8 mouse cellular contexts compared by ENCODE assay signal in genomic region chr11:115775821-115776665, GRCm38 (mm10). TPM values are rescaled to one million over a fixed set of nuclear protein-coding genes. Genes with fewer than 3 reads are reported as not detected.
DNase-seq lines count a peak whose midpoint lies in the region; ATAC-seq and TF ChIP-seq lines count a peak whose summit lies in the region.

No protein-coding gene starts in this region.

- H3K9me3 ChIP-seq in liver, embryonic 11.5 days (ENCODE audit: control insufficient read depth, low read length): no peaks in the 10 kb centered on the region
- H3K9me3 ChIP-seq in embryonic facial prominence, embryonic 15.5 days (replicated peaks): no peaks in the 10 kb centered on the region
- H3K9me3 ChIP-seq in hindbrain, embryonic 13.5 days: no peaks in the 10 kb centered on the region

- no peak overlapping the region for H3K27ac ChIP-seq in liver, adult 2 months (replicated peaks; ENCODE audit: insufficient read depth, low read depth, low read length)
- H3K27ac ChIP-seq in liver, embryonic 11.5 days (ENCODE audit: low read depth, low read length): no peak overlapping the region
- H3K27ac ChIP-seq in embryonic facial prominence, embryonic 15.5 days (replicated peaks): peak overlapping the region; percentile 75
- peak overlapping the region; percentile 35; the same call in 1 of the 2 replicates for H3K27ac ChIP-seq in hindbrain, embryonic 13.5 days

- no peaks in the 10 kb centered on the region for H3K27me3 ChIP-seq in liver, adult 2 months (ENCODE audit: control insufficient read depth, insufficient read depth, low read length)
- no peaks in the 10 kb centered on the region for H3K27me3 ChIP-seq in liver, embryonic 11.5 days (replicated peaks; ENCODE audit: control insufficient read depth, insufficient read depth, low read length)
- H3K27me3 ChIP-seq in embryonic facial prominence, embryonic 15.5 days: no peaks in the 10 kb centered on the region
- no peaks in the 10 kb centered on the region for H3K27me3 ChIP-seq in hindbrain, embryonic 13.5 days

- ATAC-seq in liver, embryonic 11.5 days (replicated peaks; ENCODE audit: low FRiP score): no peak
- no peak for ATAC-seq in embryonic facial prominence, embryonic 15.5 days (ENCODE audit: insufficient number of reproducible peaks, low FRiP score, low TSS enrichment, low read depth)
- ATAC-seq in hindbrain, embryonic 13.5 days (ENCODE audit: low FRiP score): no peak

- no peak for TF ChIP-seq CTCF in liver, adult 2 months (IDR thresholded peaks at IDR 0.05; ENCODE audit: low read depth, low read length)

- H3K79me2 ChIP-seq in liver, adult 2 months (ENCODE audit: control insufficient read depth, insufficient read depth, low read length): peaks cover 11% of the 10 kb centered on the region; the same call in 1 of the 2 replicates

- H3K4me1 ChIP-seq in liver, adult 2 months (ENCODE audit: control insufficient read depth, insufficient read depth, low read length): peaks cover 18% of the 10 kb centered on the region
- peaks cover 47% of the 10 kb centered on the region for H3K4me1 ChIP-seq in liver, embryonic 11.5 days (replicated peaks; ENCODE audit: control insufficient read depth, insufficient read depth, low read length)
- H3K4me1 ChIP-seq in embryonic facial prominence, embryonic 15.5 days: peaks cover 61% of the 10 kb centered on the region
- peaks cover 55% of the 10 kb centered on the region for H3K4me1 ChIP-seq in hindbrain, embryonic 13.5 days (replicated peaks)

- no peak overlapping the region for H3K4me3 ChIP-seq in liver, adult 2 months (ENCODE audit: insufficient read depth, low read depth, low read length)
- no peak overlapping the region for H3K4me3 ChIP-seq in liver, embryonic 11.5 days (ENCODE audit: low read depth, low read length)
- no peak overlapping the region for H3K4me3 ChIP-seq in embryonic facial prominence, embryonic 15.5 days (replicated peaks)
- H3K4me3 ChIP-seq in hindbrain, embryonic 13.5 days: no peak overlapping the region

- WGBS in liver, adult 2 months: 38% methylated on average over 18 of the region's 18 CpGs
- 65% methylated on average over 18 of the region's 18 CpGs for WGBS in liver, embryonic 11.5 days
- 28% methylated on average over 18 of the region's 18 CpGs for WGBS in embryonic facial prominence, embryonic 15.5 days
- WGBS in hindbrain, embryonic 13.5 days: 35% methylated on average over 18 of the region's 18 CpGs

- peak; percentile 58 for DNase-seq in liver, adult 2 months (ENCODE audit: extremely low read depth, low read depth, low spot score)
- DNase-seq in liver, embryonic 11.5 days (ENCODE audit: low spot score): no peak
- DNase-seq in adrenal gland, adult (ENCODE audit: inconsistent age in 2 of 2, low spot score in 1 of 2): peak; percentile 93 to 96
- peak; percentile 39 for DNase-seq in lung, postnatal 14 days
- DNase-seq in layer of hippocampus, postnatal 36 days: no peak
- DNase-seq in spleen, postnatal 14 days (ENCODE audit: low spot score in 2 of 2): no peak

- H3K9ac ChIP-seq in liver, adult 2 months (ENCODE audit: low read depth, low read length): no peak overlapping the region
- H3K9ac ChIP-seq in liver, embryonic 11.5 days (ENCODE audit: low read depth, low read length): no peak overlapping the region
- no peak overlapping the region for H3K9ac ChIP-seq in embryonic facial prominence, embryonic 15.5 days
- H3K9ac ChIP-seq in hindbrain, embryonic 13.5 days: peak overlapping the region; percentile 43; the same call in 1 of the 2 replicates

- no peak for TF ChIP-seq POLR2A in liver, adult 2 months (IDR thresholded peaks at IDR 0.05; ENCODE audit: extremely low read depth, insufficient read depth, low read length)

- no peak overlapping the region for H3K4me2 ChIP-seq in liver, embryonic 11.5 days
- H3K4me2 ChIP-seq in embryonic facial prominence, embryonic 15.5 days (replicated peaks): no peak overlapping the region
- 0 out of 2 replicates have a peak overlapping the region, but pooled peaks have one; percentile 6 for H3K4me2 ChIP-seq in hindbrain, embryonic 13.5 days

- H3K36me3 ChIP-seq in liver, adult 2 months (ENCODE audit: control insufficient read depth, insufficient read depth, low read length): no peaks in the 10 kb centered on the region
- peaks cover 2% of the 10 kb centered on the region; the same call in 1 of the 2 replicates for H3K36me3 ChIP-seq in liver, embryonic 11.5 days (ENCODE audit: control insufficient read depth, insufficient read depth, low read length)
- 0 out of 2 replicates have a peak, but pooled peaks cover 8% of the 10 kb centered on the region for H3K36me3 ChIP-seq in embryonic facial prominence, embryonic 15.5 days
- H3K36me3 ChIP-seq in hindbrain, embryonic 13.5 days: no peaks in the 10 kb centered on the region

RNA-seq across cellular contexts. Expression of gene Tmem94, which starts 10.8 kb away (rescaled TPM):
- total RNA-seq in liver, adult 2 months (2014; rRNA removed): 11.0 and 15.0 TPM in 2 replicates
- polyA plus RNA-seq in liver, adult 2 months (2012; rRNA removed): 41.1 and 41.9 TPM in 2 replicates
- 14.1 and 14.4 TPM in 2 replicates for polyA plus RNA-seq in liver, embryonic 11.5 days (2014; fragmentation: Nextera tagmentation; extraction: Ambion mirVana)
- polyA plus RNA-seq in embryonic facial prominence, embryonic 15.5 days (2015; fragmentation: Nextera tagmentation; extraction: Ambion mirVana): 24.2 and 25.0 TPM in 2 replicates
- polyA plus RNA-seq in hindbrain, embryonic 13.5 days (2015; fragmentation: Nextera tagmentation; extraction: Ambion mirVana): 30.9 TPM in 2 replicates
- total RNA-seq in layer of hippocampus, postnatal 36 days (2021): 10 to 100 TPM; 49.6 to 50.1 TPM

RNA-seq across cellular contexts. Expression of gene Caskin2, which starts 37.4 kb away (rescaled TPM):
- total RNA-seq in liver, adult 2 months (2014; rRNA removed): 2.9 and 3.8 TPM in 2 replicates
- 8.9 and 9.7 TPM in 2 replicates for polyA plus RNA-seq in liver, adult 2 months (2012; rRNA removed)
- polyA plus RNA-seq in liver, embryonic 11.5 days (2014; fragmentation: Nextera tagmentation; extraction: Ambion mirVana): 13.5 and 14.0 TPM in 2 replicates
- polyA plus RNA-seq in embryonic facial prominence, embryonic 15.5 days (2015; fragmentation: Nextera tagmentation; extraction: Ambion mirVana): 19.0 TPM in 2 replicates
- polyA plus RNA-seq in hindbrain, embryonic 13.5 days (2015; fragmentation: Nextera tagmentation; extraction: Ambion mirVana): 11.6 and 11.8 TPM in 2 replicates
- 10 to 100 TPM; 19.5 to 19.6 TPM for total RNA-seq in layer of hippocampus, postnatal 36 days (2021)

RNA-seq across cellular contexts. Expression of gene Tsen54, which starts 38.5 kb away (rescaled TPM):
- total RNA-seq in liver, adult 2 months (2014; rRNA removed): 4.0 and 5.8 TPM in 2 replicates
- polyA plus RNA-seq in liver, adult 2 months (2012; rRNA removed): 11.2 and 15.6 TPM in 2 replicates
- 36.1 and 36.4 TPM in 2 replicates for polyA plus RNA-seq in liver, embryonic 11.5 days (2014; fragmentation: Nextera tagmentation; extraction: Ambion mirVana)
- polyA plus RNA-seq in embryonic facial prominence, embryonic 15.5 days (2015; fragmentation: Nextera tagmentation; extraction: Ambion mirVana): 31.5 and 34.8 TPM in 2 replicates
- polyA plus RNA-seq in hindbrain, embryonic 13.5 days (2015; fragmentation: Nextera tagmentation; extraction: Ambion mirVana): 24.5 and 25.4 TPM in 2 replicates
- 10 to 100 TPM; 12.0 to 12.7 TPM for total RNA-seq in layer of hippocampus, postnatal 36 days (2021)

RNA-seq across cellular contexts. Expression of gene Llgl2, which starts 47.8 kb away (rescaled TPM):
- total RNA-seq in liver, adult 2 months (2014; rRNA removed): 15.8 and 17.2 TPM in 2 replicates
- polyA plus RNA-seq in liver, adult 2 months (2012; rRNA removed): 46.8 and 52.7 TPM in 2 replicates
- polyA plus RNA-seq in liver, embryonic 11.5 days (2014; fragmentation: Nextera tagmentation; extraction: Ambion mirVana): 15.6 and 18.7 TPM in 2 replicates
- polyA plus RNA-seq in embryonic facial prominence, embryonic 15.5 days (2015; fragmentation: Nextera tagmentation; extraction: Ambion mirVana): 21.8 and 22.6 TPM in 2 replicates
- 1.00 and 2.2 TPM in 2 replicates for polyA plus RNA-seq in hindbrain, embryonic 13.5 days (2015; fragmentation: Nextera tagmentation; extraction: Ambion mirVana)
- total RNA-seq in layer of hippocampus, postnatal 36 days (2021): 1 to 10 TPM; 1.2 to 2.4 TPM

Comparison
In these comparisons a context has a peak if more than half of its experiments do, and no peak if none do; other contexts are left out.
1. DNase-seq: peak in liver, adult 2 months (single experiment), adrenal gland, adult (2 of 2) and lung, postnatal 14 days (single experiment); none in liver, embryonic 11.5 days (single experiment), layer of hippocampus, postnatal 36 days (0 of 2) and spleen, postnatal 14 days (0 of 2).
2. H3K27ac ChIP-seq: peak in embryonic facial prominence, embryonic 15.5 days (single experiment) and hindbrain, embryonic 13.5 days (single experiment); none in liver, adult 2 months (single experiment) and liver, embryonic 11.5 days (single experiment).